Mouse (Mus musculus): ENCODE results near the gene Lrrc17. TPM values are rescaled to one million over a fixed set of nuclear protein-coding genes. Genes with fewer than 3 reads are reported as not detected.

Lrrc17 gene
- polyA plus RNA-seq, 1 experiment = not detected

DNA sequence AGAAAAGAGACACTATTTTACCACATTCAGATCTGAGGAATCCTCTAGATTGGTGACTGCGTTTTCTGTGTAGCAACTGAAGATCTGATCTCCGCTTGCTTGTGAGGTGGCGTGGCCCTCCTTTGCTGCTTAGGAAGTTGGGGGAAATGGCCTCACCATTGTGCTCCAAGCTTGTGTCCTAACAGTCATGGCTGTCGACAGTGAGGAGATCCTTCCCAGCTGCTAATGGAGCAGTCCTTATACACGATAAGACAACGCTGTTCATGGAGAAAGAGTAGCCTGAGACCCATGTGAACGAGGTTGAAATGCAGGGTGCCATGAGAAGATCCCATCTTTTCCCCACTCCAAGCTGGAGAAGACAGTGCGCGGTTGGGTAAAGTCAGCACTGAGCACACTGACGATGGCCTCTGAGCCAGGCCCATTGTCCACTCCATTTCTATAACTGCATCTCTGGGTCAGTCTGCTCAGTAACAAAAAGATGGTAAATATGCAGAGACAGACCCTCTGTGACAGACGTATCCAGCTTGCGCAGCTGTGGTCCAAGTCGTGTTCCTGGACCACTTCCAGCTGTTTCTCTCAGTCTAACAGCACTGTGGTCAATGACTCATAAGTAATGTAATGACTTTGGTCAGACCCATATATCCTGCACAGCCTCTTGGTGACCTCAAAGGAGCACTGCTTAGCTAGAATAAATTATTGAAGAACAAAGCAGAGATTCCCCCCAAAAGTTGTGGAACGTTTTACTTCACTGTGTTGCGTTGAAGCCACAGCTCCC is 15.1 kb upstream of the Lrrc17 start:
- H3K4me3 ChIP-seq (ENCODE audit: low read depth, low read length) = no peak overlapping the region
- H3K9ac ChIP-seq (ENCODE audit: low read depth, poor library complexity, severe bottlenecking) = no peak overlapping the region
- H3K4me1 ChIP-seq (ENCODE audit: control insufficient read depth, insufficient read depth, low read length) = no peaks in the 10 kb centered on the region
- H3K27me3 ChIP-seq (ENCODE audit: control insufficient read depth, insufficient read depth, low read length, poor library complexity, severe bottlenecking) = no peaks in the 10 kb centered on the region
- no peaks in the 10 kb centered on the region for H3K36me3 ChIP-seq (ENCODE audit: control insufficient read depth, insufficient read depth, low read length, poor library complexity, severe bottlenecking)
- no peak for TF ChIP-seq POLR2A (IDR thresholded peaks at IDR 0.05; ENCODE audit: insufficient read depth, low read length)
- TF ChIP-seq CTCF (IDR thresholded peaks at IDR 0.05; ENCODE audit: low read depth, low read length) = no peak
- TF ChIP-seq EP300 (IDR thresholded peaks at IDR 0.05; ENCODE audit: insufficient read depth, low read depth, low read length) = no peak
- no peak overlapping the region for H3K27ac ChIP-seq (ENCODE audit: insufficient read depth, low read length)
- H3K9me3 ChIP-seq (replicated peaks; ENCODE audit: control insufficient read depth, insufficient read depth, low read length, poor library complexity, severe bottlenecking) = no peaks in the 10 kb centered on the region

DNA sequence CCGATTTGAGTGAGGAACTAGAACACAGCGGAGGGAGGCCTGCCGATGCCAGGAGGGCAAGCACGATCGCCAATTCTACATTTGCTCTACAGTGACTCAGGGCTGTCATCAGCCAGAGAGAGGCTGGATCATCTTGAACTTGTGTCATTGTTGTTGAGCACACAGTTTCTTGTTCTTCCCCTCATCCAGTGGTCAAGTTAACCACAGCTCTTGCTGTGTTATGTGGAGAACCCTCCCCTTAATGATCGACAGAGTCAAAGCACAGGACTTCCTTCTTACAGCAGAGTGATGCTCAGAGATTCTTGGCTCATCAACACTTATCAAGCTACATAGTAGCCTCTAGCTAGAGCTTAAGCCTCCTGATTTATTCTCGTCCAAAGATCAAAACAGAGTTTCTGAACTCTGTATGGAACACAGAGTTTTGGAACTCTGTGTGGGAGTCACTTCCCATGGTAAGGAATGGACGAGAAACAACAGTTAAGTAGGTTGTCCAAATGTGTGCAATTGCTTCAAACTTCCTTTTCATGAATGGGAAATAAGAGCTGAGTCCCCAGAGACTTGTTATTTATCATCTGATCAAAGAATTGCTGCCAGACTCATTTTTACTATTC is 14.1 kb upstream of the Lrrc17 start:
- no peaks in the 10 kb centered on the region for H3K4me1 ChIP-seq (ENCODE audit: control insufficient read depth, insufficient read depth, low read length)
- TF ChIP-seq EP300 (IDR thresholded peaks at IDR 0.05; ENCODE audit: insufficient read depth, low read depth, low read length) (no peak), CTCF (IDR thresholded peaks at IDR 0.05; ENCODE audit: low read depth, low read length) (no peak), POLR2A (IDR thresholded peaks at IDR 0.05; ENCODE audit: insufficient read depth, low read length) (no peak)
- H3K27me3 ChIP-seq (ENCODE audit: control insufficient read depth, insufficient read depth, low read length, poor library complexity, severe bottlenecking) = no peaks in the 10 kb centered on the region
- H3K36me3 ChIP-seq (ENCODE audit: control insufficient read depth, insufficient read depth, low read length, poor library complexity, severe bottlenecking) = no peaks in the 10 kb centered on the region
- H3K27ac ChIP-seq (ENCODE audit: insufficient read depth, low read length) = no peak overlapping the region
- no peaks in the 10 kb centered on the region for H3K9me3 ChIP-seq (replicated peaks; ENCODE audit: control insufficient read depth, insufficient read depth, low read length, poor library complexity, severe bottlenecking)
- no peak overlapping the region for H3K9ac ChIP-seq (ENCODE audit: low read depth, poor library complexity, severe bottlenecking)
- no peak overlapping the region for H3K4me3 ChIP-seq (ENCODE audit: low read depth, low read length)

DNA sequence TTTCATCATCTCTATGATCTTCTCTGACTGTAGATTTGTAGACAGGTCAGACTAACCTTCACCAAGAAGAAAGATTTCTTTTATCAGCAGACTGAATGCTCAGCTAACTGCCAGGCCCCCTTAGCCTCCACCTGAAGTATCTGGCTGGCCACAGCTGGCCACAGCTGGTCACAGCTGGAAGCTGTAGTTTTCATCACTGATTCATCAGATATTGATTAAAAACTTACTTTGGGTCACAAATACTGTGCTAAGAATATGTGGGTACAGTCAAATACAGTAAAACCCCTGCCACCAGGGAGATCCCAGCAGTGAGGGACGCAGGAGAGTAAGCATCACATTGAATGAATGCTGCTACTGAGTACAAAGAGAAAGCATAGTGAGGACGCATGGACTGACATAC is 11.2 kb upstream of the Lrrc17 start:
- H3K4me3 ChIP-seq (ENCODE audit: low read depth, low read length) = no peak overlapping the region
- no peaks in the 10 kb centered on the region for H3K4me1 ChIP-seq (ENCODE audit: control insufficient read depth, insufficient read depth, low read length)
- H3K9ac ChIP-seq (ENCODE audit: low read depth, poor library complexity, severe bottlenecking) = no peak overlapping the region
- H3K27ac ChIP-seq (ENCODE audit: insufficient read depth, low read length) = no peak overlapping the region
- TF ChIP-seq POLR2A (IDR thresholded peaks at IDR 0.05; ENCODE audit: insufficient read depth, low read length) (no peak), EP300 (IDR thresholded peaks at IDR 0.05; ENCODE audit: insufficient read depth, low read depth, low read length) (no peak), CTCF (IDR thresholded peaks at IDR 0.05; ENCODE audit: low read depth, low read length) (no peak)
- H3K27me3 ChIP-seq (ENCODE audit: control insufficient read depth, insufficient read depth, low read length, poor library complexity, severe bottlenecking) = no peaks in the 10 kb centered on the region
- H3K36me3 ChIP-seq (ENCODE audit: control insufficient read depth, insufficient read depth, low read length, poor library complexity, severe bottlenecking) = no peaks in the 10 kb centered on the region
- H3K9me3 ChIP-seq (replicated peaks; ENCODE audit: control insufficient read depth, insufficient read depth, low read length, poor library complexity, severe bottlenecking) = no peaks in the 10 kb centered on the region

DNA sequence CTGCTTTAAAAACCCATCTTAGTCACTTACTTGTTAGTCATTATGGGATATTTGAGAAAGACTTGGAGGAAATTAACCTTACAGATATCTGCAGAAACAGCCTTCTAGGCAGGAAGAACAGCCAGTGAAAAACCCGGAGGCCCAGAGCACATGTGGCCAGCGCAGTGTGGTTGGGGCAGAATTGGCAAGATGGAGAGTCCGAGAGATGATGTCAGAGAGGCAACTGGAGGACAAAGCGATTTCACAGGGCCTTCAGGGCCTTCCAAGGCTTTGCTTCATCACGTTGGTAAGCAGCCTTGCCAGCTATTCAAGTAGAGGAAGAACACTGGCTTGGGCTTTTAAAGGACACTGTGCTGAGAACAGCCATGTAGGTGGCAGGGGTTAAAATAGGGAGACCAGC is 10.4 kb upstream of the Lrrc17 start:
- Histone ChIP-seq H3K9ac (ENCODE audit: low read depth, poor library complexity, severe bottlenecking) (no peak overlapping the region), H3K27me3 (ENCODE audit: control insufficient read depth, insufficient read depth, low read length, poor library complexity, severe bottlenecking) (no peaks in the 10 kb centered on the region), H3K9me3 (replicated peaks; ENCODE audit: control insufficient read depth, insufficient read depth, low read length, poor library complexity, severe bottlenecking) (no peaks in the 10 kb centered on the region), H3K4me3 (ENCODE audit: low read depth, low read length) (no peak overlapping the region), H3K36me3 (ENCODE audit: control insufficient read depth, insufficient read depth, low read length, poor library complexity, severe bottlenecking) (no peaks in the 10 kb centered on the region), H3K4me1 (ENCODE audit: control insufficient read depth, insufficient read depth, low read length) (no peaks in the 10 kb centered on the region), H3K27ac (ENCODE audit: insufficient read depth, low read length) (no peak overlapping the region)
- TF ChIP-seq EP300 (IDR thresholded peaks at IDR 0.05; ENCODE audit: insufficient read depth, low read depth, low read length) = no peak
- no peak for TF ChIP-seq CTCF (IDR thresholded peaks at IDR 0.05; ENCODE audit: low read depth, low read length)
- TF ChIP-seq POLR2A (IDR thresholded peaks at IDR 0.05; ENCODE audit: insufficient read depth, low read length) = no peak

DNA sequence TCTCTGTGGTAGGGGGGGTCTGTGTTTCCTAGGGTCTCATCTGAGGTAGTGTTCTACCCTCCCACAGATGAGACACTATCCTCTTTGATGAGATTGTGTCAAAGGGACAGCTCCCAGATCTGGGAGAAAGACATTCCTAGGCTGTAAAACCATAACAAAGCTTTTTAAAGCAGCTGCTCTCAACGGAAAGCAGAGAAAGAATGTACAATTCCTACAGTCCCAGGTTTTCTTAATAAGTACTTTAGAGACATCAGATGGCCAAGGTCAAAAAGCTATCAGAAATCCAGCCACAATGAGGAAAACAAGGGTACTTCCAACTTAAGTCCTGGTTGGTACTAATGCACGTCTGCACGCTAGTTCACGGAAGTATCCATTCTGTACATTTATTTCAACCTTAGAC is 1.1 kb upstream of the Lrrc17 start:
- no peaks in the 10 kb centered on the region for H3K9me3 ChIP-seq (replicated peaks; ENCODE audit: control insufficient read depth, insufficient read depth, low read length, poor library complexity, severe bottlenecking)
- H3K27ac ChIP-seq (ENCODE audit: insufficient read depth, low read length) = no peak overlapping the region
- H3K27me3 ChIP-seq (ENCODE audit: control insufficient read depth, insufficient read depth, low read length, poor library complexity, severe bottlenecking) = no peaks in the 10 kb centered on the region
- no peaks in the 10 kb centered on the region for H3K36me3 ChIP-seq (ENCODE audit: control insufficient read depth, insufficient read depth, low read length, poor library complexity, severe bottlenecking)
- no peak overlapping the region for H3K4me3 ChIP-seq (ENCODE audit: low read depth, low read length)
- H3K9ac ChIP-seq (ENCODE audit: low read depth, poor library complexity, severe bottlenecking) = no peak overlapping the region
- no peak for TF ChIP-seq EP300 (IDR thresholded peaks at IDR 0.05; ENCODE audit: insufficient read depth, low read depth, low read length)
- no peak for TF ChIP-seq POLR2A (IDR thresholded peaks at IDR 0.05; ENCODE audit: insufficient read depth, low read length)
- TF ChIP-seq CTCF (IDR thresholded peaks at IDR 0.05; ENCODE audit: low read depth, low read length) = no peak
- H3K4me1 ChIP-seq (ENCODE audit: control insufficient read depth, insufficient read depth, low read length) = no peaks in the 10 kb centered on the region

DNA sequence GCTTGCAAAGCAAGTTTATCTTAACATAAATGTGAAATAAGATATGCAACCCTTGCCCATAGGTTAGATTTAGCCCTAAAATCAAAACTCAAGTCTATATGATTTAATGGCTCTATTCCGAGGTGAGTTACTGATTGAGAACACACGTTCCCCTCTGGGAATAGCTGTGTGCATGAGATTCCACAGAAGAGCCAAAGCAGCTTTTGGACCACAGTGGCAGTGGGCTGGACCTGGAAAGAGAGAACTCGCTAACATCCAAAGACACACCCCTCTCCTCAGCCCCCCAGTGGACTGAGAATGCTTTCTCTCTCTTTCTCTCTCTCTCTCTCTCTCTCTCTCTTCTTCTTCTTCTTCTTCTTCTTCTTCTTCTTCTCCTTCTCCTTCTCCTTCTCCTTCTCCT is 1.5 kb downstream of the Lrrc17 start:
- TF ChIP-seq POLR2A (IDR thresholded peaks at IDR 0.05; ENCODE audit: insufficient read depth, low read length) (no peak), CTCF (IDR thresholded peaks at IDR 0.05; ENCODE audit: low read depth, low read length) (no peak), EP300 (IDR thresholded peaks at IDR 0.05; ENCODE audit: insufficient read depth, low read depth, low read length) (no peak)
- Histone ChIP-seq H3K4me3 (ENCODE audit: low read depth, low read length) (no peak overlapping the region), H3K36me3 (ENCODE audit: control insufficient read depth, insufficient read depth, low read length, poor library complexity, severe bottlenecking) (no peaks in the 10 kb centered on the region), H3K4me1 (ENCODE audit: control insufficient read depth, insufficient read depth, low read length) (no peaks in the 10 kb centered on the region), H3K27me3 (ENCODE audit: control insufficient read depth, insufficient read depth, low read length, poor library complexity, severe bottlenecking) (no peaks in the 10 kb centered on the region), H3K9ac (ENCODE audit: low read depth, poor library complexity, severe bottlenecking) (no peak overlapping the region), H3K27ac (ENCODE audit: insufficient read depth, low read length) (no peak overlapping the region), H3K9me3 (replicated peaks; ENCODE audit: control insufficient read depth, insufficient read depth, low read length, poor library complexity, severe bottlenecking) (no peaks in the 10 kb centered on the region)
